Mouse (Mus musculus): ENCODE measurements around the gene Ccdc138. TPM values are rescaled to one million over a fixed set of nuclear protein-coding genes. Genes with fewer than 3 reads are reported as not detected.

Ccdc138 gene
- polyA plus RNA-seq, 1 experiment from 2014 or later, result 13.1 TPM

DNA sequence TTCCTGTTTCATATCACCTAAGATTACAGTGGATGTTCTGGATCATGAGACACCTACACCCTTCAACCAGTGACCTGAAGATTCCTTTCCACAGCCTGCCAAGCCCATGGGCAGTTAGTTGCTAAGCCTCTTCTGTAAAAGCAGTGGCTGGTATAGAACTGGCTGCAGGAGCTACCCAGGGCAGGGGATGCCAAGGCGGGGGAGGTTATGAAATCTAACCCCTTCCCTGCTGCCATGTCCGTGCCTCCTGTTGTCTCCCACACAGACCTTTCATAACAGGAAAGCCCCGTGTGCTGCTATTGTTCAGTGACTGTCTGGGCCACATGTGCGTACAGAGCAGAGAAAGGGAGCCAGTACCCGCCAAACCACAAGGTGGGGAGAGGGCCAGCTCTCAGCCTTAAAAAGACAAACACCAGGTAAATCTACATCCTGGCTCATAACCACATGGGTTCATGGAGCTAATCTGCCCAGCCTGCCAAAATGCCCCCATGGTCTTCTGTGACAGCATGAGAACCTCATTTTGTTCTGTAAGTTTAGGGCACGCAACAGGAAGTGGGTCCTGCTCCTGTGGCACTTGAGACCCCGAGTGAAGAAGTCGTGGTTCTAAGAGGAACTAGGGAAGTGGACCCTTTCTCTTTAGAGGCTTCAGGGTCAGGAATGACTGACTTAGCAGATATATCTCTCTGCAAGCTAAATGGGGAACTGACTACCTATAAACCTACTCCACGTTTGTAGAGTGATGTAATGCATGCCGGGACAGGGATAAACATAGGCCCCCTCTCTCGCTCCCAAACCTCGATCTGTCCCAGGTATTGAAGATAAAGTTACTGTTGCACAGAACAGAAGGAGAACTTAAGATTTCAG, 127.3 kb downstream of the Ccdc138 start:
- Histone ChIP-seq H3K27me3 (ENCODE audit: low read depth, poor library complexity, severe bottlenecking) (no peaks in the 10 kb centered on the region), H3K36me3 (no peaks in the 10 kb centered on the region), H3K4me1 (peaks cover 4% of the 10 kb centered on the region; the same call in 1 of the 2 replicates), H3K9me3 (replicated peaks) (no peaks in the 10 kb centered on the region), H3K4me3 (no peak overlapping the region), H3K27ac (no peak overlapping the region)
- WGBS, result 84% methylated on average over 12 of the region's 12 CpGs
- DNase-seq (ENCODE audit: low spot score), result no peak

Other genes with a start within 250 kb of the Ccdc138 start
- 45.4 and 61.4 TPM in 2 replicates for gene Gcc2, start 242.5 kb upstream of the Ccdc138 start, polyA plus RNA-seq (2016; fragmentation: Nextera tagmentation; extraction: Ambion mirVana)
- 93.6 and 105 TPM in 2 replicates for gene Lims1, start 174.5 kb upstream of the Ccdc138 start, polyA plus RNA-seq (2016; fragmentation: Nextera tagmentation; extraction: Ambion mirVana)
- gene Ranbp2, start 51.0 kb upstream of the Ccdc138 start, polyA plus RNA-seq (2016; fragmentation: Nextera tagmentation; extraction: Ambion mirVana), result 22.2 and 27.0 TPM in 2 replicates
- 1.8 and 2.3 TPM in 2 replicates for gene Edar, start 177.7 kb downstream of the Ccdc138 start, polyA plus RNA-seq (2016; fragmentation: Nextera tagmentation; extraction: Ambion mirVana)
- not detected in 2 replicates for gene Gm17542, start 220.3 kb downstream of the Ccdc138 start, polyA plus RNA-seq (2016; fragmentation: Nextera tagmentation; extraction: Ambion mirVana)

Measured in limb, embryonic 10.5 days (tissue).